Mouse (Mus musculus) layer of hippocampus, postnatal 14 days (tissue): Measurements from ENCODE around the gene Rasgrf1. TPM values are rescaled to one million over a fixed set of nuclear protein-coding genes. Genes with fewer than 3 reads are reported as not detected.

ENCODE experiments used
- DNase-seq, 2 experiments: peaks; one replicate each; pipeline ENCODE4 v3.0.0; 2021 to 2022; ENCODE audit warnings: low spot score in 2 of 2, mixed read lengths in 1 of 2
- total RNA-seq, 2 experiments: library from RNA; stranded (reverse); gene quantifications; 2 replicates each; pipeline ENCODE4 v1.2.3; 2021

Gene Rasgrf1
- total RNA-seq, 2 experiments from 2014 or later, result 248 to 271 TPM

DNA sequence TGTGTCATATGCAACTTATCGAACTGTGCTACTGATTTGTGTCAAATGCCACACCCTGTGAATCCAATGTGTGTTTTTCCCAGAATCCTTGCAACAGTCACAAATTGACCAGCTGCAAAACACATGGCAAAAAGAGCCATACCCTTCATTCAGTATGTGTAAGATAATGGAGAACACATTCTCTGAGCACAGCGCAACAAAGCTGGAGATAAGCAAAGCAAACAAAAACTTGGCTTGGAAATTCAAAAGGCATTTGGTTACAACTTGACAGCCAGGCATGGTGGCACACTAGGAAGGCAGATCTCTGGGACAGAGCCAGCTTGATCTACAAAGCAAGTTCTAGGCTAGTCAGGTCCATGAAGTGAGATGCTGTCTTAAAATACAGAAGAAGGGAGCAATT is 6.9 kb upstream of the Rasgrf1 start:
- DNase-seq, result no peak

DNA sequence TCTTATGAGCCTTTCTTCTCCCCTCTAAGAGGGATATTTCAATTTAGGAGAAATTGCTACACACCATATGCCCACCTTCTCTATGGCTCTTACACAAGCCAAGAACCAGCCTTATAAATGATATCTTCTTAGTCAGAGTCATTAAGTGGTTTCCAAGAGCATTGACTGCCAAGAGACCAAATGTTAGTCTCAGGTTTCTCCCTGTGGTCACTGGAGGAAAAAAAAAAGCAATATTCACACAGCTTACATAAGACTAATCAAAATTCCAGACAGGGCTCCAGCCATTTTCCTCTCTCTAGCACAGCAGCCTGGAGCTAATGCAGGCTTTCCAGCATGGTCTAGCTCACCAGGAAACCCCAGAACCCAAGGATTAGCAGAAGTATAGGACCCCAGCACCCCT is 3.1 kb upstream of the Rasgrf1 start:
- no peak for DNase-seq

DNA sequence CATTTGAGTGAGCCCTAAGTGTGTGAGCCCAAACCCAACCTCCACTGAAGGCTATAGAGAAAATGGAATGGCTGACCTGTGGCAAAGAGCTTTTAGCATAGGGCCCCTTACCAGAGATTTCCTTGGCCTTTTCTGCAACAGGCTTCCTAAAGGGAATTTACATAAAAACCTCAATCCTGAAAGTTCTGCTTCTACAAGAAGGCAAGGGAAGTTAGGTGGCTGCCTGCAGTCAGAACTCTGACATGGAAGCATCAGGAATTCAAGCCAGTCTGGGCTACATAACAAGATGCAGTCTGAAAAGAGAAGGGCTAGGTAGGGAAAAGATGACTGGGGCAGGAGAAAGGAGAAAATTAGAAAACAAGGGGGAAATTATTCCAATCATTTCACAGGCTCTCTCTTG is 1.8 kb upstream of the Rasgrf1 start:
- DNase-seq, result no peak

DNA sequence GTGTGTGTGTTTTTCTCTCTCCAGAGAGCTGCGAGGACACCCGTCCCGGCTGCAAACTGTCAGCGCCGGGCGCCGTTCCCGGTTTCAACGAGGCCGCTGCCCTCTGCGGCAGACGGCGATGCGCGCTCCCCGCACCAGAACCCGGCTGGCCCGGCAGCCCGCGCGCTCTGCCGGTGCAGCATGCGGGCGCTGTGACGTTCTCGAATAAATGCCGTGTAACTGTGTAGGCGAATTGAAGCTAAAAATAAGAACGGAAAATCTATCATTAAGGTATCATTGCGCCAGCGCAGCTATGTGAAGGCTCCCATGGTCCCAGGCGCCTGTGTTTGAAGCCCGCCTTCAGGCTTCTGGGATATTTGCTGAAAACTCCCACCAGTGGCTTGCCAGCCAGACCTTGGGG is 1.1 kb upstream of the Rasgrf1 start:
- peak; percentile 69 to 74 for DNase-seq

DNA sequence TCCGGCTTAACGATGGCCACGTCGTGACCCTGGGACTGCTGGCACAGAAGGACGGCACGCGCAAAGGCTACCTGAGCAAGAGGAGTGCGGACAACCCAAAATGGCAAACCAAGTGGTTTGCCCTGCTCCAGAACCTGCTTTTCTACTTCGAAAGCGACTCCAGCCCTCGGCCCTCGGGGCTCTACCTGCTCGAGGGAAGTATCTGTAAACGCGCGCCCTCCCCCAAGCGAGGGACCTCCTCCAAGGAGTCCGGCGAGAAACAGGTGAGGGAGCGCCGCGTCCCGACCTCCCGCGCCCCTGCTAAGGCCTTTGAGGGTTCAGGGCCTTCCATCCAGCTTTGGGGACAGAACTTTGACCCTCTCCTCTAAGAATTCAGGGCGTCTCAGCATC is 298 bp downstream of the Rasgrf1 start:
- no peak for DNase-seq

DNA sequence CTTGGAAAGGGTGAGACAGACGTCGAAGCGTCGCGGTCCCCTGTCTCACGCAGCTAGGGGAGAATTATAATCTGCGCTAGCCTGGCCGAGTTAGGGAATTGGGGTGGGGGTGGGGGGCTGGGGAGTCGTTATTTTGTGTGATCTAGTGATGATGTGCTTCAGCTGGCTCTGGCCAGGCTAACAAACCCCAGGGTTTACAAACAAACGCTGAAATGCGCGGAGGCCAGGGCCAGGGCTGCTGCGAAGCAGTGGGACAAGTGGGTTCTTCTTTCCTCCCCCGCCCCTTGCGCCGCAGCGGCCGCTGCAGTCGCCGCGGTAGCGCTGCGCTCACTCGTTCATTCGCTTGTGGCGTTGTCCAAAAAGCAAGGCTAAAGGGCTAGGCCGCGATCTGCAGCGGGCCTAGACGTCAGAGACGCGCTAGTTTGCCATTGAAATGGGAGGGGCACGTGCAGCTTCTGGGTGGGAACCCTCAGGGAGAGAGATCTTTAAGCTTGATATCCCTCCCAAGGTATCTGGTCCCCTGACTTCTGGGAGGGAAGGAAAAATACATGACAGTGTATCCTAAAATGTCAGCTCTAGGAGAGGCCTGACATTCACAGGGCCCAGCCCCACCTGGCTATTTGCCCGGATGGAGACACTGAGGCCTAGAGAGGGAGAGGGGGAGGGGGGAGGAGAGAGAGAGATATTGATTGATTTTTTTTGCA is 1.2 kb downstream of the Rasgrf1 start:
- DNase-seq, result no peak

DNA sequence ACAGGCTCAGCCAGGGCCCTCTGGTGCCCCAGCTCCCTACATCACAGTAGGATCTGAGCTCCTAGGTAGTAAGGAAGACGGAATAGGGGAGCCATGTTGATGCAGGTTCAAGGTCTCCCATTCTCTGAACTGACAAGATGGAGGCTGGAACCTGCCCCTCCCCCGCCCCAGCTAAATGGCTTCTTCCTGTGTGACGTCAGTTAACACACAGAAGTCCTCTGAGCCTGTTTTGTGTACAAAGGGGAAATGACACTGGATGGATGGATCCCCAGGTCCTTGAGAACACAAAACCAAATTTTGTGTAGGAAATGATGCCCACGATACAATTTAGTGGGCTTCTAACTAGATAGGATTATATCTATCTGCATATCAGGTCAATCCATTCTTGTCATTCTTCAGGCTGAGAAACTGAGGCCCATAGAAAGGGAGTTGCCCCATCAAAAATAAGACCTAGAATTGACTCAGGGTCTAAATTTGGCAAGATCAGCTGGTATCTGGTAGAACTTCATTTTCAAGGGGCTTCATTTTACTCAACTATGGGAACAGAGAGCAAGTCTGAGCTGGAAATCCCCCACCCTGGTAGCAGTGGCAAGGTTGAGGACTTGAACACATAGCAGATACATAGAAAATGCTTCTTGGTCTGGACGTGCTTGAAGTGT is 2.3 kb downstream of the Rasgrf1 start:
- no peak for DNase-seq

DNA sequence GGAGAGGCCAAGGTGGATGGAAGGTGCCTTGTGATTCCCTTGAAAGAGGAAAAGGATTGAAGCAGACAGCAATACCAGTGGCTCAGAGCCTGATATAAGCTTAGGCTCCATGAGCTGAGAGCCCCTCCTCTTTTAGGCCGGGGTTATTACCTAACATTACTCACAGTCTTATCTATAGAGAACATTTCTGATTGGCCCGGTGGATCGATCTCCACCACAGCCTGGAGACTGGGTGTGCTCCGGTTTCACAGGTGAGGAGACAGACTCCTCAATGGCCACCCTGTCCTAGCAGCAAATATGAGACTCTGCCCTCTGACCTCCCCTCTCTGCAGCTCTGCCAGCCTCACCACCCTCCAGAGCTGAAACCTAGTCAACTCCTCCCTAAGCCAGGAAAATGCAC is 3.4 kb downstream of the Rasgrf1 start:
- DNase-seq, result no peak

DNA sequence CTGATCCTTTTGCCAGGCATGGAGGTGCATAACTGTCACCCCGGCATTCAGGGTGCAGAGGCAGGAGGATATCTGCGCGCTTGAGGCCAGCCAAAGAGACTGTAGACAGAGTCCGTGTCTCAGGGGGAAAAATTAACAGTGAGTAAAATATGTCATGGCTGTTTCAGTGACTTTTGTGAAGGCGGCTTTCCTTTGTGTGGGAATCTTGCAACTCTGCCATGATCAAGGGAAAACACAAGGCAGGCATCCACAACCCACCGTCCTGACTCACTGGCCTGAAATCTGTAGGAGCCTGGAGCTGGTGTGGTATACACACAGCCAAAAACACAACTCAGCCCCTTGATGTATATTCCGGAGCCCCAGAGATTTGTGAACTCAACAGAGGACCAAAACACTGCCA is 6.8 kb downstream of the Rasgrf1 start:
- DNase-seq, result no peak

DNA sequence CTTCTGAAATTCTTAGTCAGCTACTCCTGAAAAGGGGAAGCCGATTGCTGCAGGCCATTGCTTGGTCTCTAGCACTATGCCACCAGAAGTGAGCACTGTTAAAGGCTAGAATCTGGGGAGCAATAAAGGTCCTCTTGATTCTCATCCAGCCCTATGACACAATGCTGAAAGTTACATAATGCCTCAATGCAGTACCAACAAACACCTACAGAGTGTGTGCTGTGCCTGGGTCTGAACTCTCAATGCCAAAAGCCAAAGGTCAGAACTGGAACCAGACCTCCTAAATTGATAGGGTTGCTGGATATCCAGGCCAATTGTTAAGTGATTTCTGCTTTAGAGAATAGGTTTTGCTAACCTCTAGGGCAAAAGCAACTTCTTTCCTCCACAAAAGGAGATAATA is 7.7 kb downstream of the Rasgrf1 start:
- DNase-seq, result no peak

DNA sequence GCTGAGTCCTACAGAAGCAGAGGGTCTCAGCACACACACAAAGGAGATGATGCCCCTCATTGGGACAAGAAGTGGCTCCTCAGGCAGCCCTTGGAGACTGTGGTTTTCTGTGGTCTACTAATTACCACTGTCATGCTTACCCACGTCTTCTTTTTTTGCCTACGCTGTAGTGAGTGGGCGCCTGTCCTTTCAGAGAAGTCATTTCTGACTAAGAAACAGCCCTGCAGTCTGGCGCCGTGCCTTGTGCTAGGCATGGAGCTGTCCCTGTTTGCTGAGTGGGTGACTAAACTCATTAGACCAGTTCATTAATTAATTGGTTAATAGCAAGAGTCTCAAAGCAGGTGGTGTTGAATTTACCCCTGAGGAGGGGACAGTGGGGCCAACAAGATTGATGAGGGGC is 9.1 kb downstream of the Rasgrf1 start:
- no peak for DNase-seq

DNA sequence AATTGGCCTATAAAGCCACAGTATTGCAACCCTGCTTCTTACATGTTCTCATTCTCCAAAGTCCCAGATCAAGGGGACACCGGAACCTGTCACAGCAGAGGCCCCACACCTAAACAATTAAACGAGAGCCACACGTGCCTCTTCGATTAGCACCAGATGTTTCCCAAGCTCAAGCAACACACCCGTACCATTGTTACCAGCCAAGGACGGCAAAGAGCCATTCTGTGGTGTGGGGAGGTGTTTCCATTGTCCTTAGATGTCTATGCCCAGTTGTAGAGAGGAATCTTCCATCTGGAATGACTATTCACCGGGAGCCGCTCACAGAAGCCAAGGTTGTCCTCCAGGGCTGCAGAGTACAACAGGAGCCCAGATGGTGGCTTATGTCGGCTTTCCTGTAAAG is 11.4 kb downstream of the Rasgrf1 start:
- DNase-seq, result no peak

DNA sequence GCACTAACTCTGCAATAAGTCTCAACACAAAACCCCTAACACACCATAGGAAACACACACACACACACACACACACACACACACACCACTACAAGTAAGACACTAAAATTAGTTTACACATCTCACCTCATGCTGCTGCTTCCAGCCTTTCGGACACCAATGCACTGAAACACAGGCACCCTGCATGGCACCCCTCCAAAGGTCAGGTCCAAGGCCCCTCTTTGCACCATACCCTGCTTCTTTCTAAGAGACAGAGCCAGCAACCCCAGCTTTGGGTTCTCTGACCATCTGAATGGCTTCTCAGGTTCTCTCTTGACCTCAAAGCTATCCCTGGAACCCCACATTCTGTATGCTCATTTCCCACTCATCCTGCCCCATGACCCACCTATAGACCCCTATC is 13.0 kb downstream of the Rasgrf1 start:
- DNase-seq, result no peak

DNA sequence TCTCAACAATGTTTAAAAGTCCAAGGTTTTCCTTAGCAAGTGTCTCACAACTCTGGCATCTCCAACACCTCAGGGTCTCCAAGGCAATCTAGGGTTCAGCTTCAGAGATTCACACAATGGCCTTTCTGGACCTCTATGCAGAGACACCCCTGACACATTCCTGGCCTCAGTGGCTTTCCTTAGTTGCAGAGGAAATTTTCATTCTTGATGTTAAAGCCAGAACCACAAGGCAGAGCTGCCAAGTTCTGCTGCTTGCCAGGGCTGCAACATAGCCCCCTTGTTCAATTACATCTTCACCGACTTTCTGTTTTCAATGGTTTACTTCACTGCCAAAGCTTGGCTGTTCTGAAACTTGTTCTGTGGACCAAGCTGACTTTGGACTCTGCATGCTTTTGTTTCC is 15.1 kb downstream of the Rasgrf1 start:
- no peak for DNase-seq

DNA sequence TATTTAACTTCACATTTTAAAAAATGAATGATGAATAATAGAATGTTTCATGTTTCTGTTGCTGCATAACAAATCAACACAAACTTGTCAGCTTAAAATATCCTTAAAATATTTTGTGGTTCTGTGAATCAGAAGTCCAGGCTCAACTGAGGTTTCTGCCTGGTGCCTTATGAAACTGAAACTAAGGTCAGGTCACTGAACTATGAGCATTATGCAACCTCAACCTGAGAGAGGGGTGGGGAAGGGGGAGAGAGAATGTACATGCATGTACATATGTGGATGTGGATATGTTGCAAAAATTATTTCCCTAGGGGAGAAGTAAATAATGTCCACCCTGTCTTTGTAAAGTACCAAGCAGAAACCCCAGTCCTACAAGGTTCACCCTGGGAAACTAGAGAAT is 18.8 kb downstream of the Rasgrf1 start:
- DNase-seq, result no peak

DNA sequence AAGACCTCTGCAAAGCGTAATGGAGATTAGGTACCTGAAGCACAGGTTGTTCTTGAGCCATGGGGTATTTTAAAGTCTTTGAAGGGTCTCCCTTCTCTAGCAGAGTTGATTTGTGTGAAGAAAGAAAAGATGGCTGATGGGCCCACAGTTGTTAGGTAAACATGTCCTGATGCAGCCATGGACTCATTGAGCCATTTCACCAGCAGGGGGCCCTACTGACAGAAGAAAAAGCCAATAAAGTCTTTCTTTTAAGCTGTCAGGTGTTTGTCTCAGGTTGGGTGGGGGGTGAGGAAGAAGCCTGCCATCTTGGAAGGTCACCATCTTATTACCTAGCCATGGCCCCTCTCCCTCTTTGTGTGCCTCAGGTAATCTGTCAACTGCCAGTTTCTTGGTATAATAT is 30.7 kb downstream of the Rasgrf1 start:
- no peak for DNase-seq

DNA sequence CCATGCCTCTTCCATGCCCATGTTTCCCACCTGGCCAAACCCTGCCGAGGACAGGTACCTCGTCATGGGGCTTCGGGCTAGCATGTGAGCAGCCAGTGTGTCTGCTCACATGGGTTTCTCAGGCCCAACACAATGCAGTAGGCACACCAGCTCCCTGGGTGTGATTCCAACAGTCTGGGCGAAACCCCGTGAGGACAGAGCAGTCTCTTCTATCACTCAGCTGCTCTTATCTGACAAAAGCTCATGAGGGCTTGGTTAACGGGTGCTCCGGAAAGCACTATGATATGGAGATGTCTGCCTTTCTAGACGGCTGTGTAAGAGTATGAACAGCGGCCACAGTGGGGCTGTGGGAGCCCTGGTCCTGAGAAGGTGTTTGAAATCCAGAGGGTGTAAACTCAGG is 37.1 kb downstream of the Rasgrf1 start:
- no peak for DNase-seq

DNA sequence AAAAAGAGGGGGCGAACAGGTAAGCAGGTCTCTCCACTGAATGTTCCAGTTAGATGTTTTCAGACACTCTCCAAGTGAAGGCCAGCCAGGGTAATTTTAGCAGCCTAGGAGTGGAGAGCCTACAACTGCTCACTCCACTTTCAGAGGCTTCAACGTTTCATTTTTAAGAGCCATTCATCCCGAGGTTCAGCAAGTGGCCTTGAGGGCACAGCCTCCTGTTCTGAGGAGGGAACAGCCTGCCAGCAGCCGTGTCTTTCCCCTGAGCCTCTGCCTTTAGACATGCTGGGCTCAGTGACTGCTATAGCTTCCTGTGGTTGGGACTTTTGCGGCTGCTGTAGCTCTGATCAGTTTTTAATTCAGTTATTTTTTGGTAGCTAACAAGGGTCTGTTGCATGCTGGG is 38.9 kb downstream of the Rasgrf1 start:
- no peak for DNase-seq

DNA sequence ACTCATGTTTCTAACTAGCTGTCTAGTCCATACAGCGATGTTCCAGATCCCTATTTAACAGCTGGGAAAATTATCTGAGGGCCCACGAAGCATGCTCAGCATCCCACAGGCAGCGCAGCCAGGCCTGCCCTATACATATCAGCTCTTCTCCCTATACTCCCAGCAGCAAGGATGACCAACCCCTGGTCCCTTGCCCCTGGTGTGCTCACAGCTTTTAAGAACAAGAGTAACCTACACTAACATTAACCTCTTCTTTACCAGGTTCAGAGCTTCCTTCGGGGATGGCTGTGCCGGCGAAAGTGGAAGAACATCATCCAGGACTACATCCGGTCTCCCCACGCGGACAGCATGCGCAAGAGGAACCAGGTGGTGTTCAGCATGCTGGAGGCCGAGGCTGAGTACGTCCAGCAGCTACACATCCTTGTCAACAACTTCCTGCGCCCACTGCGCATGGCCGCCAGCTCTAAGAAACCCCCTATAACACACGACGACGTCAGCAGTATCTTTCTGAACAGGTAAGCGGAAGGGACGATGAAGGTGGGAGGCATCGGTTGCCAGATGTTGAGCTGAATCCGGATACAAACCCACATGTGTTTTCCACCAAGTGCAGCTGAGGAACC is 44.0 kb downstream of the Rasgrf1 start:
- peak in 1 of 2 experiments; percentile 0 for DNase-seq

DNA sequence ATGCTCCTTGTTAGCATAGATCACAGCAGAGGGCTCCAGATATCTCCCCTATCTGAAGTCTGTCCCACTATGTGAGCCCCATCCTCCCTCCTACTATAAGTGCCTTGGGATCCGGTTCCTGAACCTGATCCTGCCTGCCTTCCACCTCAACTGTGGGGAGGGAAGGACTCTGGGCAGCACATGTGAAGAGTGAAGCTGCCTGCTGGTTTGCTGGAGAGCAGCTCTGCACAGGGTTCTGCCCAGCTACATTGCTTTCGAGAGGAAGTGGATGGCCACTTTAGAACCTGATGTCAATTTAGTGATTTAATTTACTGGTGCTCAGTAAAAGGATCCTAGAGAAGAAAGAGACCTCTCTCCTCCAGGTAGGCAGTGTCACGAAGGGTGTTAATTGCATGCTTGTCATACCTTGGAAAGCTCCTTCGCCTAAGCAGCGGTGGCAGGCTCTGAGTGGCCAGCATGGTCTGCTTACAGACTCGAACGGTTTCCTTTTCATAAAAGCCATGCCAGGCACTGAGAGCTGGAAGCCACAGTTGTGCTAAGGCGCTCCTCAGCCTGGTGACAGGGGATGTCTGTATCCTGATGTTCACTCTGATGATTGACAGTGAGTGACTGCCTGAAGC is 45.3 kb downstream of the Rasgrf1 start:
- DNase-seq, result peak in 1 of 2 experiments; percentile 0

DNA sequence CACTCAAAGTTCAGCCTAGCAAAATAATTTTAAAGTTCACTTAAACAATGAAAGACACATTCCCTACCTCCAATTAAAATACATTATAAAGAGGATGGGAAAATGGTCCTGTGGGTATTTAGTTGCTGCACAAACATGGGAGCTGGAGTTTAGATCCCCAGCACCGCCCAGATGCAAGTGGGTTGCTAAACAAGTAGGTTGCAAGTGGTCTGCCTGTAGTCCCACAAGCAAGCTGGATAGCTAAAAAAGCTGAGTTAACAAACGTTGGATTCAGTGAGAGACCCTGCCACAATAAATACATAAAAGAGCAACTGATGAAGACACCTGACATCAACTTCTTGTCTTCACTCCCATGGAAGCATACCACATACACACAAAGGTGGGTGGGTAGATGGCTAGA is 49.3 kb downstream of the Rasgrf1 start:
- no peak for DNase-seq

DNA sequence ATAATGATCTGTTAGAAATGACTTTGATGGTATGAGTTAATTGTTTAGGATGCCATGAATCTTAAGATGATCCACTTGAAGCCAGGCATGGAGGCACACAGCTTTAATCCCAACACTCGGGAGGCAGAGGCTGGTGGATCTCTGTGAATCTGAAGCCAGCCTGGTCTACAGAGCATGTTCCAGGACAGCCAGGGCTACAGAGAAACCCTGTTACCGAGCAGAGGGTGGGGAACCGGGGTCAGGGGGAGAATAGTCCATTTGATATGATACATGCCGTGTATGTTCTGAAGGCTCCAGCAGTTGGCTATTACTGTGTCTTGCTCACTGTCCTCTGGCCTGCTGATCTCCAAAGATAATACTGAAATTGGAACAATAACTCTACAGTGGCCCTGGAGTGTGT is 54.4 kb downstream of the Rasgrf1 start:
- DNase-seq, result no peak
